ENCODE assay signal across 9 mouse cellular contexts in genomic region chr11:102089088-102089808, GRCm38 (mm10). TPM values are rescaled to one million over a fixed set of nuclear protein-coding genes. Genes with fewer than 3 reads are reported as not detected.
DNase-seq lines count a peak whose midpoint lies in the region; ATAC-seq and TF ChIP-seq lines count a peak whose summit lies in the region.
"Had no signal": no experiment of that assay in that cellular context is flagged by ENCODE, and none has a peak within 500 bp of the region (broad histone marks: within the 10 kb centered on the region; RNA-seq: fewer than 3 reads in every experiment).

No protein-coding gene starts in this region.

- H3K36me3 ChIP-seq in intestine, postnatal 0 days (ENCODE audit: control insufficient read depth, insufficient read depth): no peaks in the 10 kb centered on the region
- H3K36me3 ChIP-seq in limb, embryonic 13.5 days: peaks cover 8% of the 10 kb centered on the region; the same call in 1 of the 2 replicates
- H3K36me3 ChIP-seq in midbrain, embryonic 14.5 days (ENCODE audit: control insufficient read depth, insufficient read depth, low read length): peaks cover 7% of the 10 kb centered on the region; the same call in 1 of the 2 replicates

- H3K4me1 ChIP-seq in cortical plate, adult 2 months (ENCODE audit: control insufficient read depth, insufficient read depth, low read length): no peaks in the 10 kb centered on the region
- no peaks in the 10 kb centered on the region for H3K4me1 ChIP-seq in intestine, postnatal 0 days (replicated peaks; ENCODE audit: control insufficient read depth, insufficient read depth, low read length)
- peaks cover 22% of the 10 kb centered on the region for H3K4me1 ChIP-seq in limb, embryonic 13.5 days
- H3K4me1 ChIP-seq in midbrain, embryonic 14.5 days (ENCODE audit: control insufficient read depth, insufficient read depth, low read length): peaks cover 16% of the 10 kb centered on the region

- 2% methylated on average over 20 of the region's 20 CpGs for WGBS in intestine, postnatal 0 days
- under 1% methylated on average over 20 of the region's 20 CpGs for WGBS in limb, embryonic 13.5 days
- under 1% methylated on average over 20 of the region's 20 CpGs for WGBS in midbrain, embryonic 14.5 days

- no peaks in the 10 kb centered on the region for H3K27me3 ChIP-seq in intestine, postnatal 0 days (replicated peaks; ENCODE audit: control insufficient read depth, insufficient read depth, low read length)
- no peaks in the 10 kb centered on the region for H3K27me3 ChIP-seq in limb, embryonic 13.5 days
- H3K27me3 ChIP-seq in midbrain, embryonic 14.5 days (ENCODE audit: control insufficient read depth, insufficient read depth, low read length): no peaks in the 10 kb centered on the region

- peak; percentile 64 for ATAC-seq in intestine, postnatal 0 days
- peak; percentile 83 for ATAC-seq in limb, embryonic 13.5 days (ENCODE audit: low FRiP score, low read depth)
- no peak for ATAC-seq in midbrain, embryonic 14.5 days (ENCODE audit: low FRiP score, low TSS enrichment)

- no peaks in the 10 kb centered on the region for H3K9me3 ChIP-seq in intestine, postnatal 0 days (ENCODE audit: control insufficient read depth)
- no peaks in the 10 kb centered on the region for H3K9me3 ChIP-seq in limb, embryonic 13.5 days
- H3K9me3 ChIP-seq in midbrain, embryonic 14.5 days (ENCODE audit: control insufficient read depth, low read length): no peaks in the 10 kb centered on the region

- no peak overlapping the region for H3K9ac ChIP-seq in intestine, postnatal 0 days (ENCODE audit: low read depth, low read length)
- peak overlapping the region; percentile 72 for H3K9ac ChIP-seq in limb, embryonic 13.5 days
- H3K9ac ChIP-seq in midbrain, embryonic 14.5 days (replicated peaks; ENCODE audit: low read length): peak overlapping the region; percentile 79; the same call in 1 of the 2 replicates

- H3K4me2 ChIP-seq in intestine, postnatal 0 days (replicated peaks; ENCODE audit: low read depth): peak overlapping the region; percentile 97
- H3K4me2 ChIP-seq in limb, embryonic 13.5 days (replicated peaks): peak overlapping the region; percentile 91
- peak overlapping the region; percentile 73 for H3K4me2 ChIP-seq in midbrain, embryonic 14.5 days (ENCODE audit: low read length)

- intact Hi-C loops in gastrocnemius, postnatal 14 days (cut with DNase I; ENCODE audit: low total_unique reads): loop anchor here (2.0 kb wide), 1 partner anchor 28 kb away; no protein-coding TSS in a partner anchor

- TF ChIP-seq POLR2A in cortical plate, adult 2 months (IDR thresholded peaks at IDR 0.05; ENCODE audit: extremely low read depth, insufficient read depth, low read length): no peak

- TF ChIP-seq CTCF in cortical plate, adult 2 months (IDR thresholded peaks at IDR 0.05; ENCODE audit: extremely low read depth, insufficient read depth, low read length): peak; percentile 64
- TF ChIP-seq CTCF in intestine, postnatal 0 days (IDR thresholded peaks at IDR 0.05; ENCODE audit: low read depth): peak; percentile 66

- no peak overlapping the region for H3K27ac ChIP-seq in cortical plate, adult 2 months (ENCODE audit: insufficient read depth, low read length)
- no peak overlapping the region for H3K27ac ChIP-seq in intestine, postnatal 0 days (ENCODE audit: low read depth, low read length)
- peak overlapping the region; percentile 92 for H3K27ac ChIP-seq in limb, embryonic 13.5 days
- peak overlapping the region; percentile 96 for H3K27ac ChIP-seq in midbrain, embryonic 14.5 days (replicated peaks; ENCODE audit: low read depth, low read length)

- peak; percentile 22 for DNase-seq in 3T3-L1 (ENCODE audit: low read depth, low spot score)
- peak; percentile 79 for DNase-seq in ZHBTc4 (ENCODE audit: low read depth, low spot score)
- peak; percentile 34 for DNase-seq in gastrocnemius, postnatal 14 days
- peak; percentile 90 for DNase-seq in midbrain, embryonic 14.5 days
- peak; percentile 55 to 73 for DNase-seq in spleen, postnatal 36 days (ENCODE audit: low spot score in 2 of 2)

- H3K4me3 ChIP-seq in cortical plate, adult 2 months (ENCODE audit: insufficient read depth, low read length): peak overlapping the region; percentile 88
- H3K4me3 ChIP-seq in intestine, postnatal 0 days (ENCODE audit: low read depth, low read length): peak overlapping the region; percentile 57
- peak overlapping the region; percentile 72 for H3K4me3 ChIP-seq in limb, embryonic 13.5 days
- H3K4me3 ChIP-seq in midbrain, embryonic 14.5 days (replicated peaks; ENCODE audit: low read depth, low read length): peak overlapping the region; percentile 62

RNA-seq across cellular contexts. Expression of gene Mpp2, which starts 0.9 kb away (rescaled TPM):
- polyA plus RNA-seq in cortical plate, adult 2 months (2012; rRNA removed): 128 and 133 TPM in 2 replicates
- total RNA-seq in gastrocnemius, postnatal 14 days (2021): 1 to 10 TPM in 1 of 2 experiments, under 1 TPM in 1; 0.92 to 1.6 TPM
- polyA plus RNA-seq in intestine, postnatal 0 days (2015; fragmentation: Nextera tagmentation; extraction: Ambion mirVana): 1.7 and 2.2 TPM in 2 replicates
- 13.4 and 13.5 TPM in 2 replicates for polyA plus RNA-seq in limb, embryonic 13.5 days (2015; fragmentation: Nextera tagmentation; extraction: Ambion mirVana)
- 22.5 and 23.9 TPM in 2 replicates for polyA plus RNA-seq in midbrain, embryonic 14.5 days (2014; fragmentation: Nextera tagmentation; extraction: Ambion mirVana)

RNA-seq across cellular contexts. Expression of gene Ppy, which starts 11.9 kb away (rescaled TPM):
- not detected in 2 replicates for polyA plus RNA-seq in cortical plate, adult 2 months (2012; rRNA removed)
- total RNA-seq in gastrocnemius, postnatal 14 days (2021): not detected
- polyA plus RNA-seq in intestine, postnatal 0 days (2015; fragmentation: Nextera tagmentation; extraction: Ambion mirVana): 1.2 and 3.4 TPM in 2 replicates
- not detected in 2 replicates for polyA plus RNA-seq in limb, embryonic 13.5 days (2015; fragmentation: Nextera tagmentation; extraction: Ambion mirVana)
- polyA plus RNA-seq in midbrain, embryonic 14.5 days (2014; fragmentation: Nextera tagmentation; extraction: Ambion mirVana): not detected in 2 replicates
- total RNA-seq: gastrocnemius, adult 8-10 months had no signal

RNA-seq across cellular contexts. Expression of gene Pyy, which starts 18.4 kb away (rescaled TPM):
- polyA plus RNA-seq in cortical plate, adult 2 months (2012; rRNA removed): not detected in 2 replicates
- not detected for total RNA-seq in gastrocnemius, postnatal 14 days (2021)
- polyA plus RNA-seq in intestine, postnatal 0 days (2015; fragmentation: Nextera tagmentation; extraction: Ambion mirVana): 181 and 192 TPM in 2 replicates
- polyA plus RNA-seq in limb, embryonic 13.5 days (2015; fragmentation: Nextera tagmentation; extraction: Ambion mirVana): not detected in 2 replicates
- polyA plus RNA-seq in midbrain, embryonic 14.5 days (2014; fragmentation: Nextera tagmentation; extraction: Ambion mirVana): not detected in 2 replicates
- total RNA-seq: gastrocnemius, adult 8-10 months had no signal

RNA-seq across cellular contexts. Expression of gene Cd300lg, which starts 47.9 kb away (rescaled TPM):
- polyA plus RNA-seq in cortical plate, adult 2 months (2012; rRNA removed): 0.15 and 0.19 TPM in 2 replicates
- 10 to 100 TPM; 20.2 to 28.6 TPM for total RNA-seq in gastrocnemius, postnatal 14 days (2021)
- 5.4 and 5.6 TPM in 2 replicates for polyA plus RNA-seq in intestine, postnatal 0 days (2015; fragmentation: Nextera tagmentation; extraction: Ambion mirVana)
- 0.49 and 0.78 TPM in 2 replicates for polyA plus RNA-seq in limb, embryonic 13.5 days (2015; fragmentation: Nextera tagmentation; extraction: Ambion mirVana)
- polyA plus RNA-seq in midbrain, embryonic 14.5 days (2014; fragmentation: Nextera tagmentation; extraction: Ambion mirVana): 0.15 and 0.17 TPM in 2 replicates

RNA-seq across cellular contexts. Expression of gene Nags, which starts 56.1 kb away (rescaled TPM):
- 0.04 and 0.08 TPM in 2 replicates for polyA plus RNA-seq in cortical plate, adult 2 months (2012; rRNA removed)
- total RNA-seq in gastrocnemius, postnatal 14 days (2021): not detected
- polyA plus RNA-seq in intestine, postnatal 0 days (2015; fragmentation: Nextera tagmentation; extraction: Ambion mirVana): 37.9 and 40.4 TPM in 2 replicates
- 0.14 TPM in 1 of 2 replicates, not detected in the other for polyA plus RNA-seq in limb, embryonic 13.5 days (2015; fragmentation: Nextera tagmentation; extraction: Ambion mirVana)
- 0.08 TPM in 1 of 2 replicates, not detected in the other for polyA plus RNA-seq in midbrain, embryonic 14.5 days (2014; fragmentation: Nextera tagmentation; extraction: Ambion mirVana)
- total RNA-seq: gastrocnemius, adult 8-10 months had no signal

Comparison
In these comparisons a context has a peak if more than half of its experiments do, and no peak if none do; other contexts are left out.
1. DNase-seq: peak in every context shown above with its lines; median percentile 90 in midbrain, embryonic 14.5 days; 79 in ZHBTc4; 64 in spleen, postnatal 36 days; 34 in gastrocnemius, postnatal 14 days; 22 in 3T3-L1.
2. H3K27ac ChIP-seq: peak in limb, embryonic 13.5 days (single experiment) and midbrain, embryonic 14.5 days (single experiment); none in cortical plate, adult 2 months (single experiment) and intestine, postnatal 0 days (single experiment).
3. RNA of gene Pyy, which starts 18.4 kb away (polyA plus RNA-seq): 181 to 192 TPM in intestine, postnatal 0 days; not detected in midbrain, embryonic 14.5 days, not detected in cortical plate, adult 2 months and not detected in limb, embryonic 13.5 days; every median in the first group is over 100 times any median in the second.
4. Peak in every context shown above with its lines, with median percentiles within 50 percentile points of each other: H3K4me3 ChIP-seq and H3K4me2 ChIP-seq.